Mouse (Mus musculus): ENCODE measurements around the gene Pnldc1. TPM values are rescaled to one million over a fixed set of nuclear protein-coding genes. Genes with fewer than 3 reads are reported as not detected.
"Not testable (repeated sequence)": the region's sequence is repeated elsewhere in the genome, so short reads cannot be mapped to it uniquely, and the experiment has no call there.

Pnldc1 gene
- polyA plus RNA-seq (2012; fragmentation: generic; extraction: Trizol), result 0.28 TPM
- long read RNA-seq, experiment 1, result 0 reads
- long read RNA-seq, experiment 2, result 0 reads

DNA sequence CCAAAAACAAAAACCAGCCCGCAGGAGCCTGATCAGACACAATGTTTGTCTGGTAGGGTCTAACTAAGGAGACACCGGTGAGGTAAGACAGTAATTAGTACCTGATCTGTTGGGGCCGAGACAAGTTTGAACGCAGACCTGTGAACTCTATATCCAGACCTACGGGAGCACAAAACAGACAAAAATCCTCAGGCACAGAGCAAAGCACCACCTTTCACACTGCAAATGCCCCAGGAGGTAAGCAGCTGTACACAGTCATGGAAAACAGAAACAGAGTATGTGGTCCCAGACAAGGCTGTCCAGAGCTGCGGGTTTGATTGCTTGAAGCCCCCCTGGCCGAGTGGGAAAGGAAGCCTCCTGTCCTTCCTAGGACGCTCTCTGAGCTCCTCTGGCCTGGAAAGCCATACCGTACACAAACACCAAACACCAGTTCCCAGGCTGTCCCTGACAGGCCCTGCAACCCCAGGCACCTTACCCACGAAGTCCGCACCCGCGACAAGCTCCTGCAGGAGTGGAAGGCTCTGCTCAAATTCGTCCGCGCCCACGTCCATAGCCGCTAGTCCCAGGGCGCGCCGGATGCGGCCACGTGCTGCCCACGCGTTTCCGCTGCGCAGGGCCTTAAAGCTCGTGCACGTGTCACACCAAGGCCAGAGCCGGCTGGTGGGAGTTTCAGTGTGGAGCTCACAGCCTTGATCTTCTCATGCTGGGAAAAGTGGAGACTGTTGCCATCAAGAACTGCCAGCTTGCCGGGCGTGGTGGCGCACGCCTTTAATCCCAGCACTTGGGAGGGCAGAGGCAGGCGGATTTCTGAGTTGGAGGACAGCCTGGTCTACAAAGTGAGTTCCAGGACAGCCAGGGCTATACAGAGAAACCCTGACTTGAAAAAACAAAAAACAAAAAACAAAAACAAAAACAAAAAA, at the start of gene Pnldc1:
Gene Pnldc1 (minus strand): TSS at position 870 of the 920 bp plus-strand sequence.
- no peak within 1 kb of the TSS for H3K4me3 ChIP-seq (ENCODE audit: insufficient read depth, poor library complexity, severe bottlenecking)
- no peak within 1 kb of the TSS for H3ac ChIP-seq (ENCODE audit: control insufficient read depth, insufficient read length, low read depth)
- H3K27me3 ChIP-seq (ENCODE audit: control insufficient read depth, insufficient read depth, insufficient read length), result no peaks in the 10 kb centered on the region
- peaks cover 40% of the 10 kb centered on the region for H3K36me3 ChIP-seq (ENCODE audit: control insufficient read depth, insufficient read depth)
- peaks cover 27% of the 10 kb centered on the region for H3K79me2 ChIP-seq (ENCODE audit: control insufficient read depth, insufficient read depth)
- peaks cover 16% of the 10 kb centered on the region for H3K79me3 ChIP-seq (ENCODE audit: low read depth)
- TF ChIP-seq CEBPB (IDR thresholded peaks at IDR 0.05; ENCODE audit: low read depth) (no peak), USF1 (IDR thresholded peaks at IDR 0.05; ENCODE audit: low read depth) (no peak), MYOG (IDR thresholded peaks at IDR 0.05; ENCODE audit: control insufficient read depth, extremely low read depth, insufficient read length) (no peak), MYOD1 (IDR thresholded peaks at IDR 0.05; ENCODE audit: control insufficient read depth, insufficient read length, low read depth) (no peak), MAX (IDR thresholded peaks at IDR 0.05) (no peak), CTCF (IDR thresholded peaks at IDR 0.05; ENCODE audit: control insufficient read depth, insufficient read depth, insufficient read length) (no peak)

DNA sequence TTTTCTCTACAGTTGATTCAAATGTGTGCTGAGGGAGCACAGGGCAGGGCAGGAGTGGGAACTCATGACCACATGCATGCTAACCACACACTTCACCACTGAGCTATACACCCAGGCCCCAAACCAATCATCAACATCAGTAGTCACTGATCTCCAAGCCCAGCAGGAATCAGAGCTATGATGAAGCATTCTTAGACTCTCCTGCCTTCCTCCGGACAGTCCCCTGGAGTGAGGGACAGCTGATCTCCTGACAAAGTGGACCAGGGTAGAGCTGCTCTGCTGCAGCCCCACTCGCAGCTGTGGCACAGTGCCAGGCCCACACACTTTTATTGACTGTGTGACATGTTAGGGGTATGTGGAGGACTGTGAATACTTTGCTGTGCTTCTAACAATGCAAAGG, 49.3 kb upstream of the Pnldc1 start:
- H3K79me3 ChIP-seq (ENCODE audit: low read depth); H3K4me3 ChIP-seq (ENCODE audit: insufficient read depth, poor library complexity, severe bottlenecking); H3K27me3 ChIP-seq (ENCODE audit: control insufficient read depth, insufficient read depth, insufficient read length); H3K79me2 ChIP-seq (ENCODE audit: control insufficient read depth, insufficient read depth); H3ac ChIP-seq (ENCODE audit: control insufficient read depth, insufficient read length, low read depth): not testable (repeated sequence)
- peaks cover 15% of the 10 kb centered on the region for H3K36me3 ChIP-seq (ENCODE audit: control insufficient read depth, insufficient read depth)

DNA sequence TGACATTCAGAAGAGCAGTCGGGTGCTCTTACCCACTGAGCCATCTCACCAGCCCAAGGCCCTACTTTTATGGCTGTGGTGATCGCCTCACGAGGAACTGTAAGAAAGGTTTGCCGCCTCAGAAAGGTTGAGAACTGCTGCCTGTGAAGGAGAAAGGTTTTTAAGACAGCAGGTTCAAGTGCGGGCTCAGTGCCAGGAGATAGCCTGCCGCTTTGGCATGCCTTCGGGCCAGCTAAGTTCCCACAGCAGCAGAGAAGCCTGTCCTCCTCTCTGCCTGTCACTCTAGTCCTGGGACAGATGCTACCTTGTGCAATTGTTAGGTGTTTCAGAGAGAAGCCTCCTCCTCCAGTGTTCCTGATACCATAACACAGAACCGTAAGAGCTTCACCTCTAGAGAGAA, 46.6 kb upstream of the Pnldc1 start:
- H3K4me3 ChIP-seq (ENCODE audit: insufficient read depth, poor library complexity, severe bottlenecking), result no peak overlapping the region
- peaks cover 15% of the 10 kb centered on the region for H3K36me3 ChIP-seq (ENCODE audit: control insufficient read depth, insufficient read depth)
- H3ac ChIP-seq (ENCODE audit: control insufficient read depth, insufficient read length, low read depth), result no peak overlapping the region
- no peaks in the 10 kb centered on the region for H3K79me2 ChIP-seq (ENCODE audit: control insufficient read depth, insufficient read depth)
- TF ChIP-seq MYOD1 (IDR thresholded peaks at IDR 0.05; ENCODE audit: control insufficient read depth, insufficient read length, low read depth) (no peak), MAX (IDR thresholded peaks at IDR 0.05) (no peak), FOSL1 (IDR thresholded peaks at IDR 0.05; ENCODE audit: insufficient read depth, low read length, poor library complexity, severe bottlenecking) (no peak), MYOG (IDR thresholded peaks at IDR 0.05; ENCODE audit: control insufficient read depth, extremely low read depth, insufficient read length) (no peak), CTCF (IDR thresholded peaks at IDR 0.05; ENCODE audit: control insufficient read depth, insufficient read depth, insufficient read length) (no peak), USF1 (IDR thresholded peaks at IDR 0.05; ENCODE audit: low read depth) (no peak), CEBPB (IDR thresholded peaks at IDR 0.05; ENCODE audit: low read depth) (no peak)
- H3K79me3 ChIP-seq (ENCODE audit: low read depth), result no peaks in the 10 kb centered on the region
- no peaks in the 10 kb centered on the region for H3K27me3 ChIP-seq (ENCODE audit: control insufficient read depth, insufficient read depth, insufficient read length)

DNA sequence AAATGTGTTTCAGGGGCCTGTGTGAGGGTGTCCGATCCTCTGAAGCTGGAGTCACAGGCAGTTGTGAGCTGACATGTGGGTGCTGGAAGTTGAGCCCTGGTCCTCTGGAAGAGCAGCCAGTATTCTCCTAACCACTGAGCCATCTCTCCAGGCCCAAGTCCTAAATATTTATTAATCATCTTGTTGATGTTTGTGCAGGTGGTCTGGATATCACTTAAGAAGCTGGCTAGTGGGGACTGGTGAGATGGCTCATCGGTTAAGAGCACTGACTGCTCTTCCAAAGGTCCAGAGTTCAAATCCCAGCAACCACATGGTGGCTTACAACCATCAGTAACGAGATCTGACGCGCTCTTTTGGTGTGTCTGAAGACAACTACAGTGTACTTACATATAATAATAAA, 39.6 kb upstream of the Pnldc1 start:
- peaks cover 38% of the 10 kb centered on the region for H3K36me3 ChIP-seq (ENCODE audit: control insufficient read depth, insufficient read depth)
- no peak for TF ChIP-seq CEBPB (IDR thresholded peaks at IDR 0.05; ENCODE audit: low read depth)
- TF ChIP-seq MAX (IDR thresholded peaks at IDR 0.05), result no peak
- no peak for TF ChIP-seq USF1 (IDR thresholded peaks at IDR 0.05; ENCODE audit: low read depth)
- no peak for TF ChIP-seq FOSL1 (IDR thresholded peaks at IDR 0.05; ENCODE audit: insufficient read depth, low read length, poor library complexity, severe bottlenecking)
- TF ChIP-seq CTCF (IDR thresholded peaks at IDR 0.05; ENCODE audit: control insufficient read depth, insufficient read depth, insufficient read length), result no peak
- no peak for TF ChIP-seq MYOD1 (IDR thresholded peaks at IDR 0.05; ENCODE audit: control insufficient read depth, insufficient read length, low read depth)
- TF ChIP-seq MYOG (IDR thresholded peaks at IDR 0.05; ENCODE audit: control insufficient read depth, extremely low read depth, insufficient read length), result no peak

GRCm38 (mm10) chr17:12942459-12943162, 32.6 kb upstream of the Pnldc1 start:
- Histone ChIP-seq H3K79me3 (ENCODE audit: low read depth) (no peaks in the 10 kb centered on the region), H3K79me2 (ENCODE audit: control insufficient read depth, insufficient read depth) (no peaks in the 10 kb centered on the region), H3K27me3 (ENCODE audit: control insufficient read depth, insufficient read depth, insufficient read length) (no peaks in the 10 kb centered on the region), H3ac (ENCODE audit: control insufficient read depth, insufficient read length, low read depth) (no peak overlapping the region), H3K36me3 (ENCODE audit: control insufficient read depth, insufficient read depth) (peaks cover 29% of the 10 kb centered on the region), H3K4me3 (ENCODE audit: insufficient read depth, poor library complexity, severe bottlenecking) (no peak overlapping the region)
- no peak for TF ChIP-seq FOSL1 (IDR thresholded peaks at IDR 0.05; ENCODE audit: insufficient read depth, low read length, poor library complexity, severe bottlenecking)
- no peak for TF ChIP-seq MAX (IDR thresholded peaks at IDR 0.05)
- TF ChIP-seq CEBPB (IDR thresholded peaks at IDR 0.05; ENCODE audit: low read depth), result no peak
- no peak for TF ChIP-seq CTCF (IDR thresholded peaks at IDR 0.05; ENCODE audit: control insufficient read depth, insufficient read depth, insufficient read length)
- no peak for TF ChIP-seq MYOD1 (IDR thresholded peaks at IDR 0.05; ENCODE audit: control insufficient read depth, insufficient read length, low read depth)
- TF ChIP-seq USF1 (IDR thresholded peaks at IDR 0.05; ENCODE audit: low read depth), result no peak

More for the DNA sequence above, 39.6 kb upstream of the Pnldc1 start:
- Histone ChIP-seq H3K4me3 (ENCODE audit: insufficient read depth, poor library complexity, severe bottlenecking) (no peak overlapping the region), H3ac (ENCODE audit: control insufficient read depth, insufficient read length, low read depth) (no peak overlapping the region), H3K27me3 (ENCODE audit: control insufficient read depth, insufficient read depth, insufficient read length) (no peaks in the 10 kb centered on the region), H3K79me3 (ENCODE audit: low read depth) (no peaks in the 10 kb centered on the region), H3K79me2 (ENCODE audit: control insufficient read depth, insufficient read depth) (no peaks in the 10 kb centered on the region)
